Mouse (Mus musculus): ENCODE measurements around the gene Actl11. TPM values are rescaled to one million over a fixed set of nuclear protein-coding genes. Genes with fewer than 3 reads are reported as not detected.
A peak's percentile ranks its signal among the peaks of the same experiment; 100 is the strongest.

Actl11 gene
- polyA plus RNA-seq, 1 experiment from 2014 or later, result not detected

DNA sequence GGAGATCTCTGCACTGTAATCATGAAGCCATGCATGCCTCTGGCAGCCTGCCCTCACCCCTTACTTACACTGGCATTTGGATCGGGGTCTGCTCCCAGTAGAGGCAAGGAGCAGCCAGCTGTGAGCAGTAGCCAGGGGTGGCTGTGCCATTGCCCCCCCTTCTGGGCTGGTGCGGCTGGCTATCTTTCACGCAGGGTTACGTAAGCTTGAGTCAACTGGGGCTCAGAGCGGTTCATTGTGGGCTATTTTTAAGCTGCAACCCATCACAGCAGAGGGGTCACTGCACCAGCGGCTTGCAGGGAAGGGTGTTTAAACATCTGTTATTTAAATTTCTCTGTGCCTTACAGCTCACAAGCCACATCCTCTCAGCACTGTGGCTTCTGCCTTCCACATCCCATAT lies 4.3 kb upstream of the Actl11 start:
- no peak overlapping the region for H3K9ac ChIP-seq
- no peak for ATAC-seq (replicated peaks; ENCODE audit: low FRiP score)
- no peaks in the 10 kb centered on the region for H3K9me3 ChIP-seq (replicated peaks)
- no peaks in the 10 kb centered on the region for H3K27me3 ChIP-seq
- H3K4me1 ChIP-seq, result 0 out of 2 replicates have a peak, but pooled peaks cover 4% of the 10 kb centered on the region
- WGBS, result 47% methylated on average over 6 of the region's 6 CpGs
- no peak overlapping the region for H3K4me2 ChIP-seq
- H3K27ac ChIP-seq, result no peak overlapping the region
- no peak overlapping the region for H3K4me3 ChIP-seq (replicated peaks)
- no peaks in the 10 kb centered on the region for H3K36me3 ChIP-seq

DNA sequence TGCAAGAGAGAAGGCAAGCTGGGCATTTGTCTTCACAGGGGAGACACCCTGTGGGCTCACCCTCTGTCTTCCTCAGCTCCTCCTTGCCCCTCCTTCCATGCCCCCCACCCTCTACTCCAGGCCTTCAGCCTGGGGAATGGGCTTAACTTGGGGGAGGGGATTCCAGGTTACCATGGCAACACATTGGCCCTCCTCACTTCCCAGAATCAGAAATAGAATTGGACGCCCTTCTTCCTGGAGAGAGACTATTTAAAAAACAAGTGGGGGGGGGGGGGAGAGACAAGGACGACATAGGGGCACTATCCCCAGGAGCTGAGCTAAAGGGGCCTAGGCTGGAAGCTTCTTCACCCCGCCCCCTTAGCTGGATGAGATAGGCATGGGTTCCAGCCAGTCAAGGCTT lies 3.0 kb upstream of the Actl11 start:
- H3K27me3 ChIP-seq, result no peaks in the 10 kb centered on the region
- H3K9ac ChIP-seq, result no peak overlapping the region
- H3K4me2 ChIP-seq, result no peak overlapping the region
- 0 out of 2 replicates have a peak, but pooled peaks cover 4% of the 10 kb centered on the region for H3K4me1 ChIP-seq
- no peak for ATAC-seq (replicated peaks; ENCODE audit: low FRiP score)
- H3K36me3 ChIP-seq, result no peaks in the 10 kb centered on the region
- WGBS, result 44% methylated on average over 3 of the region's 3 CpGs
- H3K9me3 ChIP-seq (replicated peaks), result no peaks in the 10 kb centered on the region
- no peak overlapping the region for H3K4me3 ChIP-seq (replicated peaks)
- H3K27ac ChIP-seq, result no peak overlapping the region

DNA sequence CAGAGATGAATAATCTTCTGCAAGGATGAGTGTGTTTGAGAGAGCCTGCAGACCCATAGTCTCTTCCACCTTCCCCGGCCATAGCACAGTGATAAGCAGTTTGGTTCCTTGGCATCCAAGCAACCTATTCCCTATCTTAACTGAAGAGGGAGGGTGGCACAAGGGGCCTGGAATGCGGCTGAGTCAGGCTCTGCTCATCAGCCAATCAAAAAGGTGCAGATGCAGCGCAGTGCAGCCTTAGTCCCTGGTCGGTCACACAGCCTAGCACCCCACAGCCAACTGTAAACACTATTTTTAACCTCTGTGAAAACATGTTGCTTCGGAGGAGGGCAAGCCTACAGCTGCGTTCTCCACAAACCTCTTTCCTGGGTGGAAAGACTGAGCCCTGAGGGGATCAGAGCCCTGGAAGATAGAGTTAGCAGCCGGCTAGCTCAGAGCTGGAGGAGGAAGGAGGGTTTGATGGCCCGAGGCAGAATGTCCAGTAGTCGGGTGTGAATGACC lies 1.3 kb upstream of the Actl11 start:
- no peak overlapping the region for H3K4me2 ChIP-seq
- no peaks in the 10 kb centered on the region for H3K27me3 ChIP-seq
- H3K9ac ChIP-seq, result no peak overlapping the region
- H3K4me1 ChIP-seq, result 0 out of 2 replicates have a peak, but pooled peaks cover 4% of the 10 kb centered on the region
- WGBS, result 39% methylated on average over 9 of the region's 9 CpGs
- H3K9me3 ChIP-seq (replicated peaks), result no peaks in the 10 kb centered on the region
- no peak for ATAC-seq (replicated peaks; ENCODE audit: low FRiP score)
- H3K36me3 ChIP-seq, result no peaks in the 10 kb centered on the region
- H3K27ac ChIP-seq, result no peak overlapping the region
- no peak overlapping the region for H3K4me3 ChIP-seq (replicated peaks)

DNA sequence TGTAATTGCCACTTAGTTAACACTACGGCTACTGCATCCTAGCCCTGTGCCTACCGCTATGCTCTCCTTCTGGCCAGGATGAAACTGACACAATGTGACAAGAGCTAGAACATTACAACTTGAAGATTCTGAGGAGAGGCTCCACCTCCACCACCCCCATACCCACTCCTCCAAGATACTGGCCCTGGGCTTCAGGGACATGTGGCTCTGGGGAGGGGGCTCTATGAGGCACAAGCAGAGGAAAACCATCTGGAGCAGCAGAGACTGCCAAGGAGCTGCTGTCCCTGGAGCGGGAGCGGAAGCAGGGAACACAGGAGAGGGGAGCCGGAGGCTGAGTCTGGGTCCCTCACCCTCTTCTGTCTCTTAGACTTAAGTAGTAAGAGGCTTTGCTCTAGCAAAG lies 520 bp upstream of the Actl11 start:
- Histone ChIP-seq H3K36me3 (no peaks in the 10 kb centered on the region), H3K27me3 (no peaks in the 10 kb centered on the region), H3K4me2 (no peak overlapping the region), H3K4me1 (0 out of 2 replicates have a peak, but pooled peaks cover 4% of the 10 kb centered on the region), H3K4me3 (replicated peaks) (no peak overlapping the region), H3K9ac (no peak overlapping the region), H3K9me3 (replicated peaks) (no peaks in the 10 kb centered on the region), H3K27ac (no peak overlapping the region)
- WGBS, result 68% methylated on average over 5 of the region's 5 CpGs
- ATAC-seq (replicated peaks; ENCODE audit: low FRiP score), result no peak

DNA sequence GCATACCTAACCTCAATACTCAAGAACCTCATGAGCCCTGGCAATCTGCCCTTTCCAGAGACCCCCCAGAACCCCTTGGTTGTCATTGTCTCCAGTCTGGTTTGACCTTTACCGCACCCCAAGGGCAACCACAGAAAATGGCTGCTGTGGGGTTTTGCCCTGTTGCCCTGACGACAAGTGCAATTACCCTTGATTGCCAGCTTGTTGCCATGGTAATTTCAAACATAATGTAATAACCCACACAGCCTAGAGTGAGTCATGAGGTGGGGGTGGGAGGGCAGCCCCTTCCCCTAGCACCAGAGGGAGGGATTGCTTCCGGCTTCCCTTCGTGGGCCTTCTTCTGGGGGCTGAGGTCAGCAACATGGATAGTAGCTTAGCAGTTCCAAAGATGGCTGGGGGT lies 4.0 kb downstream of the Actl11 start:
- H3K36me3 ChIP-seq, result no peaks in the 10 kb centered on the region
- peaks cover 29% of the 10 kb centered on the region for H3K27me3 ChIP-seq
- no peak overlapping the region for H3K4me2 ChIP-seq
- WGBS, result 63% methylated on average over 4 of the region's 4 CpGs
- H3K4me1 ChIP-seq, result peaks cover 15% of the 10 kb centered on the region
- H3K9ac ChIP-seq, result no peak overlapping the region
- ATAC-seq (replicated peaks; ENCODE audit: low FRiP score), result no peak
- H3K27ac ChIP-seq, result no peak overlapping the region
- no peak overlapping the region for H3K4me3 ChIP-seq (replicated peaks)
- no peaks in the 10 kb centered on the region for H3K9me3 ChIP-seq (replicated peaks)

DNA sequence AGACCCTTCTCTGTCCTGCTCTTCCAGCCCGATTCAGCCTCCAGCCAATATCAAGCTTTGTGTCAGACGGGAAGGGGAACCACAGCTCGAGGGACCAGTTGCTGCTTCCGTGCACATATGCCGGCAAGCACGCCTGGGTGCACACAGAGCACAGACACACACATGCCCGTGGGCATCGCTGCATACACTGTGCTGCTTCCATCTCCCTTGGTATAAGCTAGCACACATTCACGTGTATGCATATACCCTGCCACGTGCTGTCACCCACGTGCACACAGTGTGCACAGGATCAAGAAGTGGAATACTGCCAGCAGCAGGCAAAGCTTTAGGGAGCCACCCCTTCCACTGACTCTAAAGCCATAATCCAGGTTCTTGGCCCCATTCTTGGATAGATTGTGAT lies 5.9 kb downstream of the Actl11 start:
- no peak for ATAC-seq (replicated peaks; ENCODE audit: low FRiP score)
- 75% methylated on average over 11 of the region's 11 CpGs for WGBS
- Histone ChIP-seq H3K4me1 (peaks cover 15% of the 10 kb centered on the region), H3K27me3 (peaks cover 46% of the 10 kb centered on the region), H3K27ac (no peak overlapping the region), H3K4me3 (replicated peaks) (no peak overlapping the region), H3K36me3 (no peaks in the 10 kb centered on the region), H3K9me3 (replicated peaks) (no peaks in the 10 kb centered on the region), H3K9ac (no peak overlapping the region), H3K4me2 (no peak overlapping the region)

DNA sequence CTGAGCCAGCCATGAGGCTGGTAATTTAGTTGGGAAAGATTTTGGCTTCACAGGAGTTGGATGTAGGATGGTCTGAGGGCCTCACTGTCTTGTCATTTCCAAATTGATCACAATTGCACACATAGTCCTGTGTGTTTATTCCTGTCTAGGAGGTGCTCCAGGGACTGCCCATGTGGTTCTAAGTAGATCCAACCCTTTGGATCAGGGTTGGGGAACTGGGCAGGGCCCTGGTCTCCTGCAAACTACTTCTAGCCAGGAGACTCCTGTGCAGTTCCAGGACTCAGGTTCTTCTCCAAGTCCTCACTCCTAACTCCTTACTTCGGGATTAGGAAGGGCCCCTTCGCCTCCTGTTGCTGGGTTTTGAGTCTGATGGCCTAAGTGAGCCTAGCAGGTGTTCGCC lies 7.1 kb downstream of the Actl11 start, which contains the start of gene Camkv:
Gene Camkv (plus strand): TSS at position 301 of the 400 bp plus-strand sequence.
- 0 out of 2 replicates have a peak, but pooled peaks have one; percentile 9 for ATAC-seq (replicated peaks; ENCODE audit: low FRiP score)
- H3K27me3 ChIP-seq, result peaks cover 47% of the 10 kb centered on the region
- no peaks in the 10 kb centered on the region for H3K9me3 ChIP-seq (replicated peaks)
- peaks cover 15% of the 10 kb centered on the region for H3K4me1 ChIP-seq
- peak within 1 kb of the TSS; percentile 50 for H3K4me3 ChIP-seq (replicated peaks)
- H3K4me2 ChIP-seq, result peak within 1 kb of the TSS; percentile 97
- H3K9ac ChIP-seq, result peak within 1 kb of the TSS; percentile 50
- no peaks in the 10 kb centered on the region for H3K36me3 ChIP-seq
- WGBS, result 8% methylated on average over 3 of the region's 3 CpGs
- no peak within 1 kb of the TSS for H3K27ac ChIP-seq

DNA sequence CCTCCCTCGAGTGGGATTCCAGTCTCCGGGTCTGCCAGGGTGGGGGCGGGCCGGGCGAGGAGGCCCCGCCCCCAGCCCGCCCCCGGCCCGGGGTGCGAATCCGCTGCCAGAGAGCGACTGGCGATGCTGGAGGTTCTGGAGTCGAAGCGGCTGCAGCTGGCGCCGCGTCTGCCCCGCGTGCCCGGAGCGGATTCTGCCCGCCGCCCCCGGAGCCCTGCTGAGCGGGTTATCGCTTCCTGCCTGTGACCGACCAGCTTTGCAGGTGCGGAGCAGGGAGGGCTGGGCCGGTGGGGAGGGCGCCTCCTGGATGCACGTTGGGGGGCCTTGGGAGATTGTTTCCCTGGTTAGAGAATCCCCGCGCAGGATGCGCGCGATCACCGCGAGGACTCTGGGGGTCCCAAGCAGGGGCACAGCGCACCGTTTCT lies 7.5 kb downstream of the Actl11 start:
- peak; percentile 47; the same call in 1 of the 2 replicates for ATAC-seq (replicated peaks; ENCODE audit: low FRiP score)
- under 1% methylated on average over 41 of the region's 41 CpGs for WGBS
- H3K4me2 ChIP-seq, result peak overlapping the region; percentile 97

DNA sequence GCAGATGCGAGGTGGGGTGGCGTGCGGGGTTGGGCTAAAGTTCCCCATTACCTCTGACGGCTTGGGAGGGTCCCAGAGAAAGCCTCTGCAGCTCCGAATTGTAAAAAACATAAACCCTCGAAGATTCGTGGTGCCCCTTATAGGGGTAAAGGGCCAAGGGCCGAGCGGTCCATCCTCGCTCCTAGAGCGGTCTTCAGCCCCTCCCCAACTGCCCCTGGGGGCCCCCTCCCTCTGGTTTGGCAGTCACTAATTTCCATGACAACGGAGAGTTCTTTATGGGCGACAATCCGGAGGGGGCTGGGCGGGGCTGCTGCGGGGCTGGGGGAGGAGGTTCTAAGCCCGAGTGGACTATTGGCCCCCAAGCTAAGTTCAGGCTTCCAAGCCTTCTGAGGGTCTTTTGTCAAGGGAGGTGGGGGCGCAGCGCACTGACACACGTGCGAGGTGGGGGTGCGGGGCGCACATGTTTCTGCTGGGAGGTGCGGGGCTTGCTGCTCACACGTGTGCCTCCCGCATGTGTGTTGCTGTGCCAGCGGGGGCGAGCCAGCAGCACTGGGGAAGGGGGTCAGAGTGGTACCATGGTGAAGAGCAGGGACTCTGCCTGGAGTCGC lies 8.1 kb downstream of the Actl11 start:
- H3K4me1 ChIP-seq, result peaks cover 15% of the 10 kb centered on the region
- peak overlapping the region; percentile 50 for H3K9ac ChIP-seq
- WGBS, result 3% methylated on average over 29 of the region's 29 CpGs
- H3K4me3 ChIP-seq (replicated peaks), result peak overlapping the region; percentile 50
- no peaks in the 10 kb centered on the region for H3K9me3 ChIP-seq (replicated peaks)
- H3K4me2 ChIP-seq, result peak overlapping the region; percentile 97
- no peak overlapping the region for H3K27ac ChIP-seq
- H3K36me3 ChIP-seq, result no peaks in the 10 kb centered on the region
- H3K27me3 ChIP-seq, result peaks cover 47% of the 10 kb centered on the region
- peak; percentile 45; the same call in 1 of the 2 replicates for ATAC-seq (replicated peaks; ENCODE audit: low FRiP score)

More for the DNA sequence above, 7.5 kb downstream of the Actl11 start:
- peaks cover 15% of the 10 kb centered on the region for H3K4me1 ChIP-seq
- H3K27me3 ChIP-seq, result peaks cover 47% of the 10 kb centered on the region
- no peak overlapping the region for H3K27ac ChIP-seq
- peak overlapping the region; percentile 50 for H3K9ac ChIP-seq
- peak overlapping the region; percentile 50 for H3K4me3 ChIP-seq (replicated peaks)
- H3K9me3 ChIP-seq (replicated peaks), result no peaks in the 10 kb centered on the region
- H3K36me3 ChIP-seq, result no peaks in the 10 kb centered on the region

DNA sequence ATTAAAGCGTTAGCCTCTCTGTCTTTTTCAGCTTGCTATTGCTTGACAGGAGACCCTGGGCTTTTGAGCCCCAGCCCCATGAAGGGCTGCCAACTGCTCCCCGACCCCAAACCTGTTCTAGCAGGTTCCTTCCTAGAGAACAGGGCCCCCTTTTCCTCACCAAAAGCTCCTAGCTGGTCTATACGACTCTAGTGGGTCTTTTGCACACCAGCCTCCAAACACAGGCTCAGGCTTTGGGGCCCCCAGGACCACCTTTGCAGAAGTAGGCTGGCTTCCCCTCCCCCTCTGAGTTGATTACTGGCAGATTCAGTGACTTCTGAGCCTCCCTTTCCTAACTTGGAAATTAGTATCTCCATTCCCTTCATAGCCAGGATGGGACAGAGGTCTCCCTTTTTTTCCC lies 8.6 kb downstream of the Actl11 start:
- Histone ChIP-seq H3K27me3 (peaks cover 47% of the 10 kb centered on the region), H3K4me1 (peaks cover 15% of the 10 kb centered on the region), H3K9ac (no peak overlapping the region), H3K27ac (no peak overlapping the region), H3K4me3 (replicated peaks) (peak overlapping the region; percentile 50), H3K36me3 (no peaks in the 10 kb centered on the region), H3K4me2 (peak overlapping the region; percentile 97), H3K9me3 (replicated peaks) (no peaks in the 10 kb centered on the region)
- 17% methylated on average over 3 of the region's 3 CpGs for WGBS
- no peak for ATAC-seq (replicated peaks; ENCODE audit: low FRiP score)

DNA sequence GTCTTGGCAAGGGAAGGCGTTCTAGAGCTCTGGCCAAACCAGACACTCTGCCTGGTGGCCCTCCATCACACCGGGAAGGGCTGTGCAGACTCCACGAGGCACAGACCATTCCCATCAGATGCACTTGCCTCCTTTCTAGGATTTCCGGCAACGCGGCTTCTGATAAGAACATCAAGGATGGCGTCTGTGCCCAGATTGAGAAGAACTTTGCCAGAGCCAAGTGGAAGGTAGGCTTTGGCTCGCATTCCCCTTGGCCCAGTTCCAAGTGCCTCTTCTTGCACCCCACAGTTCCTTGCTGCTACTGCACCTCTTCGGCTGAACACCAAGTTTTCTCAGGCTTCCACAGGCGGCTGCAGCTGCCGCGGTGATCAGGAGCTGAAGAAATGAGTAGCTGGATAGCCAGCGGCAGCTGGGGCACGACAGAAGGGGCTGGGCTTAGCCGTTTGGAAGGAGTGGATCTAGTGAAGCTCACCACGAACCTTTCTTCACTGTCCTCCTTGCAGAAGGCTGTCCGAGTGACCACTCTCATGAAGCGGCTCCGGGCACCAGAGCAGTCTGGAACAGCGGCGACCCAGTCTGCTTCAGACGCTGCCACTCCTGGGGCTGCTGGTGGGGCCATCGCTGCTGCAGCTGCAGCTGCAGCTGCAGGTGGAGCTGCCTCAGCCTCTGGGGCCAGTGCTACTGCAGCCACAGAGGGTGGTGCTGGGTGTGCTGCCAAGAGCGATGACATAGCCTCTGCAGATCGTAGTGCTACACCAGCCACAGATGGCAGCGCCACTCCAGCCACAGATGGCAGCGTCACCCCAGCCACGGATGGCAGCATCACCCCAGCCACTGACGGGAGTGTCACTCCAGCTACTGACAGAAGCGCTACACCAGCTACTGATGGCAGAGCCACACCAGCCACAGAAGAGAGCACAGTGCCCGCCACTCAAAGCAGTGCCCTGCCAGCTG lies 19.2 kb downstream of the Actl11 start:
- 89% methylated on average over 31 of the region's 31 CpGs for WGBS
- H3K4me2 ChIP-seq, result no peak overlapping the region
- ATAC-seq (replicated peaks; ENCODE audit: low FRiP score), result no peak
- H3K4me1 ChIP-seq, result peaks cover 19% of the 10 kb centered on the region
- no peak overlapping the region for H3K9ac ChIP-seq
- no peaks in the 10 kb centered on the region for H3K27me3 ChIP-seq
- no peaks in the 10 kb centered on the region for H3K36me3 ChIP-seq
- H3K4me3 ChIP-seq (replicated peaks), result no peak overlapping the region
- no peak overlapping the region for H3K27ac ChIP-seq
- H3K9me3 ChIP-seq (replicated peaks), result no peaks in the 10 kb centered on the region
